Mouse (Mus musculus) kidney, adult 8-10 months (tissue): Measurements from ENCODE around the gene Lrit3.
"Not testable (repeated sequence)": the region's sequence is repeated elsewhere in the genome, so short reads cannot be mapped to it uniquely, and the experiment has no call there.

ENCODE experiments used
- DNase-seq, 2 experiments: peaks; one replicate each; pipeline ENCODE4 v3.0.0; 2022

The Lrit3 gene

DNA sequence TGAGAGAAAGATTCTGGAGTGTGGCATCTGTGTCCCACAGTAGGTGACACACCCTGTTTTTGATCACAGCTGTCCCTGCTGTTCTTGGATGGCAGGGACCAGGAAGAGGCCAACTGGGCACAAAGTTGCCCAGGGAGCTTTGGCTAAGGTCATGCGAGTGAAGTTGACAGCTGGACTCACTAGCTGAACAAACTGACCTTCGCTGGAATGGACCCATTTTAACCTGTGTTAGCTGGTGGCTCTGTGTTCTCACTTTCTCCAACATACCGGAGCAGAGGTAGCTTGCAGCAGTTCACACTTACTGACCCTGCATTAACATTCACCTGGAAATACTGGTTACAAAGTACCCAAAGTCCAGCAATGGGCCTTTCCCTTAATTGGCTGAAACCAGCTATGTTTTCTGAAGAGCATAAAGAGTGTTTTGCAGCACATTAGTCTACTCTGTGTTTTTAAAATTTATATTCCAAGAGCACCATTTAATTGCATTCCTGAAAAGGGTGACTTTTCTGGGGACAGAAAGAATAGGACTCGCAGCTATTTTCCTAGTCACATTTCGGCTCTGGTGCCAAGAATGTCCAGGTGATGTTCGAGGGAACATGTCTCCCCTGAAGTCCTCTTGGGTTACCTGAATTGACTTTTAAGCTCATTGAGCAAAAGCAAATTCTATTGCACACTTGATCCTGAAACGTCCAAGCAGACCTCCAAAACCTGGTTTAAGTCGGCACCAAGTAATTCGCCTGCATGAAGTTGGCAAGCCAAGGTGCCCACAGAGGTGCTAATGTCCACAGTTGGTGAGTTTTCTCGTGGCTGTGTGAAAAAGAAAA, 36.6 kb downstream of the Lrit3 start:
- peak; percentile 55 to 83 for DNase-seq

DNA sequence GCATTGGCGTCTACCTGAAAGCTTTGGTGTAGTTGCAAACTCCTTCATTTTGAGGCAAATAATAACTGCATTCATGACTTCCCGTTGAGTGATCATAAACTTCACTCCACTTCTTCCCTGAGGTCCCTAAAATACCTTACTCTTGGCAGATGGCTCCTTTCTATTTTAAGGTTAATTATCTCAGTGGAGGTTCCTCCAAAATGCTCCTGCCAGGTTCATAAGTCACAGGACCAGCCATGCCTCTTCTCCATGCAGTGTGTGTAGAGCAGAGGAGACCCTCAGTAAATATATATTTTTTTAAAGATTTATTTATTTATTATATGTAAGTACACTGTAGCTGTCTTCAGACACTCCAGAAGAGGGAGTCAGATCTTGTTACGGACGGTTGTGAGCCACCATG, 37.7 kb downstream of the Lrit3 start:
- no peak for DNase-seq

GRCm38 (mm10) chr3:129757599-129757998, 46.2 kb downstream of the Lrit3 start:
- not testable (repeated sequence) for DNase-seq

DNA sequence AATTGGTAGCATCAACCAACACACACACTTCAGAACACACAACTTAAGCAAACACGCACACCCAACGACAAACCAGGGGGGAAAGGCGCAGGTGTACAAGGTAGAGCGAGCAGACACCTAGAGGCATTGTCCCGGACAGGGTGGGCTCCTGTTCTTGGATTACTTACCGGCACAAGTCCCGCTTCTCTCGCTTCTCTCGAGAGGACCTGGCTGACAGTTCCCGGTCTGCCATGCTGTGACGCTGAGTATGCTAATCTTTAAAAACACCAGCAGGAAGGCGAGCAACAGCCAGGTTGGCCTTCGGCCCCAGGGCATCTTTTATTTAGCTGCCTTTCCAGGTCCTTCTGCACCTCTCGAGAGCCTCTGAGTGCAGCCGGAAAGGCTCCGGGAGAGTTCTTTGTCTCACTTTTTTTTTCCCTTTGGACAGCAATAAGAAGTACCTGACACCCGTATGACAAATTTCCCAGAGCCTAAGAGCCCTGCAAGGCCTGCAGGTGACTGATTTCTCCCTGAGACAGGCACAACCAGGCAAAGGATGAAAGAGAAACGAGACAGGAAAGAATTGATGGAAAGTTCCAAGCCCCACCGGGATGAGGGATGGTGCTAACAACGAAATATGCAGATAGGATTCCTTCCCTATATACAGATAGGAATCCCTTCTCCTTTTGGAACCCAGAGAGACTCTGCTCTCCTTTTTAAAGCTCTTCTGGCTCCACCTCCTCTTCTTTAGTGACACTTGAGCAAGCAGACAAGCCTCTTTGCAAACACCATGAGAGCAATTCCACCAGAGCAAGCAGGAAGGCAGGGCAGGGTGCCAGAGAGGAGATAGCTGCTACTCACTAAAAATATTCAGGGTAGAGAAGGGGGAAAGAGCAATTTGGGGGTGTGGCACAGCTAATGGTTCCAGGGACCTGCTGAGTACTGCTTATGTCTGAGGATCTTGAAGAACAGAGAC, 48.9 kb downstream of the Lrit3 start, which contains the start of gene Egf:
Gene Egf (minus strand): TSS at position 667 of the 955 bp plus-strand sequence.
- peak; percentile 74 to 84 for DNase-seq

GRCm38 (mm10) chr3:129744803-129745202, 59.0 kb downstream of the Lrit3 start:
- peak; percentile 42 to 49 for DNase-seq

DNA sequence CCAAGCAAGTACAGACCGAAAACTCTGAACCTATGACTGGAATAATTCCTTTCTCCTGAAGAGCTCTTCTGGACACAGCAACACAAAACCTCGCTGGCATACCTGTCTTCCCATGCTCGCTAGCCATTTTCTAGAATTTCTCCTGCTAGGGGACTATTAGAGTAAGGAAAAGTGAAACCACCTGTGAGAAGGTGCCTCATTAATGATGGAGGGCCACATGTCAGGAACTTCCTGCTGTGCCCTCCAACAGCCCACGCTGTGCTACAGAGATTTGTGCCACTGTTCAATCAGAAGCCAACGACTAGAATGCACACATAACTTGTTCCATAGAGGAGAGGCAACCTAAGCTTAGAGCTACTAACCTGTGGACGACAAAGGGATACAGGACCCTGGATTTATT, 61.0 kb downstream of the Lrit3 start:
- no peak for DNase-seq

DNA sequence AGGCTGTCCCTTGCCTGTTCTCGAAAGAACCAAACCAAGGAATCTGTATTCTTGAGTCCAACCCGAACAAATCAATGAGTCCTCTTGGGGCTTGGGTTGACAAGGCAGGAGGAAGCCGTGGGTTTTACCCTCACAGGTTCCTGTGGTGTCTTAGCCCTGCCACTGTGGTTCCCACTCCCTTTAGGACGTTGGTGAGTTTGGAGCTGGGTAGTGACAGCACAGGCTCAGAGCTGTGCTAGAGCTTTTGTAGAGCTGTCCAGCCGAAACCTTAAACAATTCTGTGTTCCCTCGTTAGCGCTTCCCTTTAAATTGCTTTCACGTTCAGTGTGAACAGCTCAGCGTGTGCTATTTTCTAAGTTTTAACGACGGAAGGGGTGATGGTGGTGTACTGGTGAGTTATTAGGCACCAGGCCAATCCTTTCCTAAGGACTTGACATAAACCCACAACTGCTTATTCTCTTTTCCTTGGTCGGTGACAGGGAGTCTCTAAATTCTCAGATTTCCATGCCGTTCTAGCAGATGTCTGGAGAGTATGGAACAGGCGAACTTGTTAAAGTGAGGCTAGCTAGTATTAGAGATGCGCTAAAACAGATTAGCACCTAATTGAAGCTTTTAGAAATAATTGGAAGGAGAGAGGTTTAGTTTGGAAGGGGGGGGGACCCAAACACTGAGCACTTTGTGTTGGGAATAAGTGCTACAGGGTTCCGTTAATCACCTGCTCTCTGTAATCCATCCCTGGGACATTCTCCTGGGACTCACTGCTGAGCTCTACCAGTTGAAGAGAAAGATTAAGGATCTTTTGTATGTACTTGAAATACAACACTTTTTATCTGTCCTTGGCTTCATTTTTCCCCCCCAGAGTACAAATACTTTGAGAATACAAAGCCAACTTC, 65.3 kb downstream of the Lrit3 start:
- no peak for DNase-seq
